Mouse (Mus musculus): Measurements from ENCODE around the gene Kif1b. TPM values are rescaled to one million over a fixed set of nuclear protein-coding genes. Genes with fewer than 3 reads are reported as not detected.

Kif1b gene
- total and polyA plus RNA-seq, 3 experiments: 8.8 to 20.2 (median 16.3) TPM

GRCm38 (mm10) chr4:149182755-149183154 is 124.7 kb downstream of the Kif1b start (continued):
- peak; percentile 94 for TF ChIP-seq MYC (IDR thresholded peaks at IDR 0.05; ENCODE audit: low read depth, low read length)
- TF ChIP-seq ZC3H11A (IDR thresholded peaks at IDR 0.05; ENCODE audit: low read depth, low read length): peak; percentile 55

GRCm38 (mm10) chr4:149182192-149182591 is 125.3 kb downstream of the Kif1b start:
- TF ChIP-seq RCOR1 (IDR thresholded peaks at IDR 0.05; ENCODE audit: low read depth, low read length): no peak
- no peak for TF ChIP-seq CHD1 (IDR thresholded peaks at IDR 0.05; ENCODE audit: low read depth, low read length)
- no peak for TF ChIP-seq ZC3H11A (IDR thresholded peaks at IDR 0.05; ENCODE audit: low read depth, low read length)
- TF ChIP-seq NELFE (IDR thresholded peaks at IDR 0.05; ENCODE audit: low read depth, low read length): no peak
- TF ChIP-seq BHLHE40 (IDR thresholded peaks at IDR 0.05; ENCODE audit: borderline replicate concordance, low read depth, low read length): no peak
- no peak for TF ChIP-seq ZKSCAN1 (IDR thresholded peaks at IDR 0.05; ENCODE audit: low read depth, low read length)
- TF ChIP-seq TCF12 (IDR thresholded peaks at IDR 0.05; ENCODE audit: low read depth, low read length): no peak
- TF ChIP-seq USF2 (IDR thresholded peaks at IDR 0.05; ENCODE audit: borderline replicate concordance in 1 of 2, insufficient read depth in 1 of 2, low read depth in 1 of 2, low read length in 2 of 2): no peak
- no peak for TF ChIP-seq NRF1 (IDR thresholded peaks at IDR 0.05; ENCODE audit: insufficient read depth, low read depth, low read length, poor library complexity, severe bottlenecking)
- TF ChIP-seq SMC3 (IDR thresholded peaks at IDR 0.05; ENCODE audit: low read depth, low read length): no peak
- no peak for TF ChIP-seq MAX (IDR thresholded peaks at IDR 0.05; ENCODE audit: low read length)
- Histone ChIP-seq H3K79me2 (ENCODE audit: control insufficient read depth, insufficient read depth, low read length, poor library complexity) (no peaks in the 10 kb centered on the region), H3K4me3 (ENCODE audit: control insufficient read depth in 1 of 2, insufficient read depth in 1 of 2, low read depth in 2 of 2, low read length in 2 of 2) (no peak overlapping the region), H3K36me3 (ENCODE audit: control insufficient read depth in 1 of 2, insufficient read depth in 2 of 2, low read length in 2 of 2) (no peaks in the 10 kb centered on the region), H3K9me3 (replicated peaks; ENCODE audit: insufficient read depth, low read length) (no peaks in the 10 kb centered on the region), H3K9ac (ENCODE audit: control insufficient read depth, low read depth, low read length, poor library complexity, severe bottlenecking) (no peak overlapping the region), H3K27me3 (ENCODE audit: control insufficient read depth in 1 of 2, insufficient read depth in 2 of 2, low read length in 2 of 2) (no peaks in the 10 kb centered on the region), H3K4me1 (ENCODE audit: control insufficient read depth in 1 of 2, insufficient read depth in 2 of 2, low read length in 2 of 2) (no peaks in the 10 kb centered on the region), H3K27ac (ENCODE audit: control insufficient read depth, low read depth, low read length) (no peak overlapping the region)
- no peak for DNase-seq (ENCODE audit: low read depth, low spot score)

GRCm38 (mm10) chr4:149179573-149179972 is 127.9 kb downstream of the Kif1b start:
- Histone ChIP-seq H3K36me3 (ENCODE audit: control insufficient read depth in 1 of 2, insufficient read depth in 2 of 2, low read length in 2 of 2) (no peaks in the 10 kb centered on the region), H3K4me3 (ENCODE audit: control insufficient read depth in 1 of 2, insufficient read depth in 1 of 2, low read depth in 2 of 2, low read length in 2 of 2) (no peak overlapping the region), H3K9ac (ENCODE audit: control insufficient read depth, low read depth, low read length, poor library complexity, severe bottlenecking) (no peak overlapping the region), H3K9me3 (replicated peaks; ENCODE audit: insufficient read depth, low read length) (no peaks in the 10 kb centered on the region), H3K27me3 (ENCODE audit: control insufficient read depth in 1 of 2, insufficient read depth in 2 of 2, low read length in 2 of 2) (no peaks in the 10 kb centered on the region), H3K27ac (ENCODE audit: control insufficient read depth, low read depth, low read length) (no peak overlapping the region), H3K79me2 (ENCODE audit: control insufficient read depth, insufficient read depth, low read length, poor library complexity) (no peaks in the 10 kb centered on the region), H3K4me1 (ENCODE audit: control insufficient read depth in 1 of 2, insufficient read depth in 2 of 2, low read length in 2 of 2) (no peaks in the 10 kb centered on the region)
- DNase-seq (ENCODE audit: low read depth, low spot score): no peak
- TF ChIP-seq ZNF384 (IDR thresholded peaks at IDR 0.05; ENCODE audit: low read depth, low read length) (no peak), EP300 (IDR thresholded peaks at IDR 0.05; ENCODE audit: low read depth in 1 of 2, low read length in 2 of 2) (no peak), TAL1 (IDR thresholded peaks at IDR 0.05; ENCODE audit: low read length) (no peak), NELFE (IDR thresholded peaks at IDR 0.05; ENCODE audit: low read depth, low read length) (no peak), SIN3A (IDR thresholded peaks at IDR 0.05; ENCODE audit: low read length) (no peak), BHLHE40 (IDR thresholded peaks at IDR 0.05; ENCODE audit: borderline replicate concordance, low read depth, low read length) (no peak), POLR2AphosphoS5 (IDR thresholded peaks at IDR 0.05; ENCODE audit: borderline replicate concordance, low read depth, low read length) (no peak), MYC (IDR thresholded peaks at IDR 0.05; ENCODE audit: low read depth, low read length) (no peak), ZMIZ1 (IDR thresholded peaks at IDR 0.05; ENCODE audit: low read depth, low read length) (no peak), UBTF (IDR thresholded peaks at IDR 0.05; ENCODE audit: borderline replicate concordance, insufficient read depth, low read depth, low read length) (no peak), MEF2A (IDR thresholded peaks at IDR 0.05; ENCODE audit: extremely low read depth, insufficient replicate concordance, low read depth, low read length, poor library complexity, severe bottlenecking) (no peak), GATA1 (IDR thresholded peaks at IDR 0.05; ENCODE audit: low read depth, low read length) (no peak), USF2 (IDR thresholded peaks at IDR 0.05; ENCODE audit: borderline replicate concordance in 1 of 2, insufficient read depth in 1 of 2, low read depth in 1 of 2, low read length in 2 of 2) (no peak), CHD1 (IDR thresholded peaks at IDR 0.05; ENCODE audit: low read depth, low read length) (no peak), KAT2A (conservative IDR thresholded peaks at IDR 0.05; ENCODE audit: low read depth, low read length) (no peak)
